Comparison of ENCODE assay signal across 29 mouse cellular contexts in genomic region chr7:68239220-68239827, GRCm38 (mm10). TPM values are rescaled to one million over a fixed set of nuclear protein-coding genes. Genes with fewer than 3 reads are reported as not detected.
DNase-seq lines count a peak whose midpoint lies in the region; ATAC-seq lines count a peak whose summit lies in the region.
"Had no signal": no experiment of that assay in that cellular context is flagged by ENCODE, and none has a peak within 500 bp of the region (broad histone marks: within the 10 kb centered on the region; RNA-seq: fewer than 3 reads in every experiment).

No protein-coding gene starts in this region.

- H3K9me3 ChIP-seq in kidney, embryonic 14.5 days (ENCODE audit: control insufficient read depth, low read length) = no peaks in the 10 kb centered on the region
- no peaks in the 10 kb centered on the region for H3K9me3 ChIP-seq in neural tube, embryonic 12.5 days
- no peaks in the 10 kb centered on the region for H3K9me3 ChIP-seq in embryonic facial prominence, embryonic 10.5 days
- H3K9me3 ChIP-seq: forebrain, embryonic 15.5 days; hindbrain, embryonic 13.5 days; liver, embryonic 12.5 days; midbrain, embryonic 13.5 days had no signal

- DNase-seq in kidney, adult 9 months = no peak
- DNase-seq in neural tube, embryonic 10.5 days (ENCODE audit: extremely low spot score, low spot score) = no peak
- peak; percentile 33 for DNase-seq in embryonic facial prominence, embryonic 10.5 days (ENCODE audit: low spot score)
- no peak for DNase-seq in left cerebral cortex, postnatal 36 days (ENCODE audit: low spot score in 2 of 2)
- DNase-seq in cerebellum, adult 18-20 months = no peak
- DNase-seq: adrenal gland, adult 8-10 months; cerebellum, adult 9-10 months; cerebellum, postnatal 36 days; gastrocnemius, postnatal 36 days; heart, adult 18-20 months; heart, postnatal 36 days; kidney, postnatal 10 days; liver, postnatal 0 days; lung, postnatal 36 days; right cerebral cortex, postnatal 4 days; thymus, adult 2 months had no signal

- 44% methylated on average over 11 of the region's 11 CpGs for WGBS in kidney, embryonic 14.5 days
- whole genome bisulfite sequencing in neural tube, embryonic 12.5 days = 61% methylated on average over 11 of the region's 11 CpGs
- 59% methylated on average over 11 of the region's 11 CpGs for WGBS in embryonic facial prominence, embryonic 10.5 days

- peak; percentile 61 for ATAC-seq in kidney, embryonic 14.5 days (ENCODE audit: low FRiP score, low TSS enrichment)
- no peak for ATAC-seq in neural tube, embryonic 12.5 days (ENCODE audit: low FRiP score, low read depth)
- ATAC-seq: forebrain, embryonic 15.5 days; intestine, embryonic 16.5 days; liver, embryonic 12.5 days; liver, postnatal 0 days; midbrain, embryonic 13.5 days had no signal

- no peak overlapping the region for H3K9ac ChIP-seq in kidney, embryonic 14.5 days (ENCODE audit: low read depth, low read length)
- 0 out of 2 replicates have a peak overlapping the region, but pooled peaks have one; percentile 21 for H3K9ac ChIP-seq in neural tube, embryonic 12.5 days
- H3K9ac ChIP-seq: forebrain, embryonic 15.5 days; hindbrain, embryonic 13.5 days; liver, embryonic 12.5 days; liver, postnatal 0 days; midbrain, embryonic 13.5 days had no signal

- H3K4me2 ChIP-seq in kidney, embryonic 14.5 days (replicated peaks; ENCODE audit: low read depth, low read length) = no peak overlapping the region
- H3K4me2 ChIP-seq in neural tube, embryonic 12.5 days (replicated peaks) = no peak overlapping the region
- H3K4me2 ChIP-seq: forebrain, embryonic 15.5 days; heart, embryonic 11.5 days; hindbrain, embryonic 13.5 days; liver, embryonic 12.5 days; midbrain, embryonic 13.5 days had no signal

- H3K27ac ChIP-seq in kidney, embryonic 14.5 days (ENCODE audit: low read depth, low read length) = no peak overlapping the region
- no peak overlapping the region for H3K27ac ChIP-seq in neural tube, embryonic 12.5 days
- H3K27ac ChIP-seq in embryonic facial prominence, embryonic 10.5 days (replicated peaks) = no peak overlapping the region; the same call in 1 of the 2 replicates
- H3K27ac ChIP-seq: forebrain, embryonic 15.5 days; hindbrain, embryonic 13.5 days; left cerebral cortex, adult 2 months; liver, embryonic 12.5 days; midbrain, embryonic 13.5 days had no signal

- 0 out of 2 replicates have a peak, but pooled peaks cover under 1% of the 10 kb centered on the region for H3K4me1 ChIP-seq in kidney, embryonic 14.5 days (ENCODE audit: control insufficient read depth, insufficient read depth, low read length)
- no peaks in the 10 kb centered on the region for H3K4me1 ChIP-seq in neural tube, embryonic 12.5 days
- peaks cover 12% of the 10 kb centered on the region; the same call in 1 of the 2 replicates for H3K4me1 ChIP-seq in embryonic facial prominence, embryonic 10.5 days
- H3K4me1 ChIP-seq: forebrain, embryonic 15.5 days; liver, embryonic 12.5 days; midbrain, embryonic 13.5 days had no signal

- H3K36me3 ChIP-seq in kidney, embryonic 14.5 days (ENCODE audit: control insufficient read depth, insufficient read depth, low read length) = no peaks in the 10 kb centered on the region
- no peaks in the 10 kb centered on the region for H3K36me3 ChIP-seq in neural tube, embryonic 12.5 days
- no peaks in the 10 kb centered on the region for H3K36me3 ChIP-seq in embryonic facial prominence, embryonic 10.5 days (replicated peaks)
- H3K36me3 ChIP-seq: forebrain, embryonic 15.5 days; hindbrain, embryonic 13.5 days; liver, embryonic 12.5 days; midbrain, embryonic 13.5 days had no signal

- H3K4me3 ChIP-seq in kidney, embryonic 14.5 days (ENCODE audit: low read length) = no peak overlapping the region
- no peak overlapping the region for H3K4me3 ChIP-seq in neural tube, embryonic 12.5 days
- no peak overlapping the region for H3K4me3 ChIP-seq in embryonic facial prominence, embryonic 10.5 days
- H3K4me3 ChIP-seq: forebrain, embryonic 15.5 days; hindbrain, embryonic 13.5 days; left cerebral cortex, adult 2 months; liver, embryonic 12.5 days; midbrain, embryonic 13.5 days had no signal

- H3K27me3 ChIP-seq in kidney, embryonic 14.5 days (ENCODE audit: control insufficient read depth, insufficient read depth, low read length) = no peaks in the 10 kb centered on the region
- H3K27me3 ChIP-seq in neural tube, embryonic 12.5 days (replicated peaks) = no peaks in the 10 kb centered on the region
- H3K27me3 ChIP-seq in embryonic facial prominence, embryonic 10.5 days (replicated peaks; ENCODE audit: low read depth, poor library complexity, severe bottlenecking) = no peaks in the 10 kb centered on the region
- H3K27me3 ChIP-seq: forebrain, embryonic 15.5 days; hindbrain, embryonic 13.5 days; liver, embryonic 12.5 days; midbrain, embryonic 13.5 days had no signal

- intact Hi-C loops in left cerebral cortex, postnatal 36 days (cut with DNase I) = no loop called here

RNA-seq across cellular contexts. Expression of gene Pgpep1l, which starts 24.7 kb away (rescaled TPM):
- polyA plus RNA-seq in kidney, embryonic 14.5 days (2014; fragmentation: Nextera tagmentation; extraction: Ambion mirVana) = not detected in 2 replicates
- not detected in 2 replicates for polyA plus RNA-seq in neural tube, embryonic 12.5 days (2016; fragmentation: Nextera tagmentation; extraction: Ambion mirVana)
- polyA plus RNA-seq in embryonic facial prominence, embryonic 10.5 days (2016; fragmentation: Nextera tagmentation; extraction: Ambion mirVana) = not detected in 2 replicates
- 1 to 10 TPM; 1.5 to 1.9 TPM for total RNA-seq in left cerebral cortex, postnatal 36 days (2021)
- total RNA-seq: heart, adult 18-20 months; megakaryocyte, adult 5-6 weeks; monocyte, adult 5-6 weeks had no signal
- polyA plus RNA-seq: forebrain, embryonic 15.5 days; heart, embryonic 11.5 days; hindbrain, embryonic 13.5 days; intestine, embryonic 16.5 days; liver, embryonic 12.5 days; liver, postnatal 0 days; lung, embryonic 16.5 days; midbrain, embryonic 13.5 days; neural tube, embryonic 11.5 days had no signal

RNA-seq across cellular contexts. Expression of gene Fam169b, which starts 34.3 kb away (rescaled TPM):
- polyA plus RNA-seq in kidney, embryonic 14.5 days (2014; fragmentation: Nextera tagmentation; extraction: Ambion mirVana) = 1.0 and 1.2 TPM in 2 replicates
- polyA plus RNA-seq in neural tube, embryonic 12.5 days (2016; fragmentation: Nextera tagmentation; extraction: Ambion mirVana) = 0.33 and 0.36 TPM in 2 replicates
- polyA plus RNA-seq in embryonic facial prominence, embryonic 10.5 days (2016; fragmentation: Nextera tagmentation; extraction: Ambion mirVana) = 1.1 and 1.4 TPM in 2 replicates
- total RNA-seq in left cerebral cortex, postnatal 36 days (2021) = 1 to 10 TPM in 1 of 2 experiments, under 1 TPM in 1; 0.82 to 1.0 TPM
- polyA plus RNA-seq: forebrain, embryonic 15.5 days; midbrain, embryonic 13.5 days had no signal
